Mouse (Mus musculus) frontal cortex, postnatal 10 days (tissue): ENCODE measurements around the gene Wdr93.

Source experiments
- DNase-seq, 2 experiments: peaks; one replicate each; pipeline ENCODE4 v3.0.0; 2022; ENCODE audit warnings: low spot score in 2 of 2, mixed read lengths in 1 of 2

The Wdr93 gene

DNA sequence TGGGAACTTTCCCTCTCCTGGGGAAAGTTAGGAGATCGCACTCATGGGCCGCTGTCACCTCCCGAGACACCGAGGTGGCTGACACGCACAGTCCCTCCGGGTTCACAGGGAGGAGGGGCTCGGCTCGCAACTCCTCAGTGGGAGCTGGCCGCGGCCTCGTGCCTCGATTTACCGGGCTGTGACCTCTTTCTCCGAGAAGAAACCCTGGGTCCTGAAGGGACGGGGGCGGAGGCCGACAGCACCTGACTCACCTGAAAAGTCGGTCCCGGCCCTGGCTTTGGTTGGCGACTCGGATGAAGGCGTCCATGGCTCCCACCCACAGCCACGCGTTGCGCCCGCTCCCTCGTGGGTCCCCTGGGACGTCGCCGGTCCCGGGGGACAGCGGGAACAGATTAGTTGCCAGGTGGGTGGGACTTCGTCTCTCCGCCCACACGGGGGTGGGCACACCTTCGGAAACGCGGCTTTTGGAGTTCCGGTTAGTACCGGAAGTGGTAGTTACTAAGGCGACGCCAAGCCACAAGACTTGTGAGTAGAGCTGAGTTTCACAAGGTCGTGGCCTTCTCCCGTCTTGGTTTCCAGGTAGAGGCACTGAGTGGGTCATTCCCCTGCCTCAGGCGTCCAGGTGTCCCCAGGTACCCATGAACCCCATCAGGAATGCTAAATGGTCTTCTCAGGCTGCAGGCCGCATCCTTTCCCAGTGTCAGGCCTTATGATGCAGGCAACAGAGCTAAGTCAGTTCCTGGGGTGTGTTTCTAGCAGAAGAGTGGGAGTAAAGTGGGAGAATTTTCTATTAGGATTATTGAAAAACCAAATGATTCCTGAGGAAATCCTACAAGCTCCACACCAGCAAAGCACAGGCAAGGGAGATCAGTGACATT, at the start of gene Wdr93, which contains the start of gene Pex11a:
Gene Wdr93 (plus strand): TSS at position 505 of the 878 bp plus-strand sequence.
Gene Pex11a (minus strand): TSS at position 473 of the 878 bp plus-strand sequence.
- DNase-seq: peak; percentile 70 to 71

- no peak for DNase-seq
These were observed 46.5 kb upstream of the Wdr93 start for GRCm38 (mm10) chr7:79696495-79696894.

- no peak for DNase-seq
These were observed 40.2 kb upstream of the Wdr93 start for GRCm38 (mm10) chr7:79702755-79703154.

GRCm38 (mm10) chr7:79705210-79705609, 37.8 kb upstream of the Wdr93 start:
- DNase-seq: no peak

DNA sequence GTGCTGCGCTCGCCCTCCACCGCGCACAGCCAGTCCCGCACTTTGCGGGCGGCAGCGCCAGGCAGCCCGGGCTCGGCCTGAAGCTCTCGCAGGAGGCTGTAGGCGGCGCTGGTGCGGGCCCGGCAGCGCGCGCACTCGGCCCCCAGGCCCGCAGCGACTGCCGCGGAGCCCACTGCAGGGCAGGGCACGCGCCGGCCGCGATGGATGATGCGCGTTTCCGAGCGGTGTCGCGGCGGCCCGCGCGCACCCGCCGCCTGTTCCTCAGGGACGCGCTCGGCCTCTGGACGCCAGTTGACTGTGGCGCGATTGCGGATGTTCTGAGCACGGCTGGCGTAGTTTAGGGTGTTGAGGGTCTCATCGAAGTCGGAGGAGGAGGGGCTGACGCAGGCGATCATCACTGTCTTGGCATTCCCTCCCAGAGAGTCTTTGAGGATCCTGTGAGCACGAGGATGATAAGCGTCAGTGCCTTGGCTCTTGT, 32.8 kb upstream of the Wdr93 start:
- DNase-seq: peak in 1 of 2 experiments; percentile 64

GRCm38 (mm10) chr7:79710831-79711230, 32.1 kb upstream of the Wdr93 start:
- no peak for DNase-seq

DNA sequence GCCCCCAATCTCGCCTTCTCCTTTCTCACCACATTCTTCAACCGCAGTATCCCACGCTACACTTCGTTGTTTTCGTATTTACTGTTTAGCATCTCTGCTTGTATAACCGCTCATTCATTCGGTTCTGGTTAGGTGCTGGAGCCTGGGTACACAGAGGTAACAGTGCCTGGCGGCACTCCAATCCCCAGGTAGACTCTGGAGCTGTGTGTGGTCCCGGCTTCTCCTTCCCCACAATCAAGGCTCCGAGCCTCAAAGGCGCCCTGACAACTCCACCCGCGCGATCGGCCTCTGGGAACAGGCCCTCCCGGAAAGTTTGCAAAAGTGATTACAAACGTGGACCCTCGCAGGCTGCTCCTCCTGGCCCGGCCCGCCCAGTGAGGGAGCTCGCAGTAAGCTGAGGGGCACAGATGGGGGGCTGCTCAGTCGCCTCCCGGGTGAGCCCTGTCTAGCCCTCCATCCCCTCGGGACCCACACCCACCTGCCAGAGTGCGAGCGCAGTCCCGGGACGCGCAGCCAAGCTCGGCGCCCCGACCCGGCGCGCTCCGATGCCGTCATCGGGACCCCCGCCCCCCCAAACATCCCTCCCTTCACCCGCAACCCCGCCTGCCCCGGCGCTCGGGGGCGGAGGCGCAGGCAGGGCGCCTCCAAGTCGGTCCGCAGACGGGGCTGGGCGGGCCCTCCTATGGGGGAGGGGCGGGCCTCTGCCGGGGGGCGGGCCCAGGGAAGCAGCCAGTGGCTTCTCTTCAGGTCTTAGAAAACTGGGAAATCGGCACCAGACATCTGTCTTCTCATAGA, 27.6 kb upstream of the Wdr93 start, which contains the start of gene Kif7:
Gene Kif7 (minus strand): TSS at position 534 of the 795 bp plus-strand sequence.
- peak; percentile 56 to 68 for DNase-seq

DNA sequence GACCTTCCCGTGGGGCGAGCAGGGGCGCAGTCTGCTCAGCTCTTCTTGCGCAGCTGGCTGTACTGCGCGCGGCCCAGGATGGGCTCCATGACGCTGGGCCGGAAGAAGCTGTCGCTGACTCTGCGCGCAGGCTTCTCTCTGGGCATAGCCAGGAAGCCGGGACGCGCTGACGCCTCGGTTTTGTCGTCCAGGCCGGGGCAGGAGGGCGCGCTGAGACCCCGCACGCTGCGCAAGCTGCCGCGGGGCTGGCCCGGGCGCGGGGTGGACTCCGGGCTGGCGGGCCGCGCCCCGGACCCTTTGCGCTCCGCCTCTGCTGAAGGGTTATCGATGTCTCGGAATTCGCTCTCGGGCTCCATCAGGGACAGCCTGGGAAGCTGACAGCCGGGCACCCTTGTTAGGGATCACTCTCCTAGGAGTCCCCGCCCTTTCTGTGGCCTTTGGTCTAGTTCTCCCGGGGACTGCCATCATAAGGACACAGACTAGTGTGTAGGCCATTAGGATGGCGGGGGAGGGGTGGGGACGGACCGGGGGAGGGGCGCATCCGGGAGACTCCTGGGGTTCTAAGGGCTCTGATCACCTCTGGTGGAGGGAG, 21.5 kb upstream of the Wdr93 start:
- peak in 1 of 2 experiments; percentile 53 for DNase-seq

DNA sequence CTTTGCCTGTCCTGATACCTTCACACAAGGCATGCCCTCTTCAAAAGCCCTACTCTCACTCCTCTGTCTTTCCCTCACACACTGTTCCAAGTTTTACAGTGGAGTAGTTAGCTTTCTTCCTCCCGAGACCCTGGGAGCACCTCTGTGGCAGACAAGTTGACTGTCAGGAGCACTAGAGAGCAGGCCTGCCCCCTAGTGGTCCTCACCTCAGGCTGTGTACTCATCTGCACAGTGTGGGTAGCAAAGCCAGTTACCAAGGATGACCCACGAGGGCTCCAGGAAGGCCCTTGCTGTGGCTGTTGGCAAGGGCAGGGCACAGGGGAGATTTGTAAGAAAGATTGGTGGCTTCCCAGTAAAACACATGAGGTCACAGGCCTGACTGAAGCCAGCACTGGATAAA, 15.9 kb upstream of the Wdr93 start:
- peak in 1 of 2 experiments; percentile 57 for DNase-seq

GRCm38 (mm10) chr7:79728219-79728618, 14.7 kb upstream of the Wdr93 start:
- peak in 1 of 2 experiments; percentile 55 for DNase-seq

DNA sequence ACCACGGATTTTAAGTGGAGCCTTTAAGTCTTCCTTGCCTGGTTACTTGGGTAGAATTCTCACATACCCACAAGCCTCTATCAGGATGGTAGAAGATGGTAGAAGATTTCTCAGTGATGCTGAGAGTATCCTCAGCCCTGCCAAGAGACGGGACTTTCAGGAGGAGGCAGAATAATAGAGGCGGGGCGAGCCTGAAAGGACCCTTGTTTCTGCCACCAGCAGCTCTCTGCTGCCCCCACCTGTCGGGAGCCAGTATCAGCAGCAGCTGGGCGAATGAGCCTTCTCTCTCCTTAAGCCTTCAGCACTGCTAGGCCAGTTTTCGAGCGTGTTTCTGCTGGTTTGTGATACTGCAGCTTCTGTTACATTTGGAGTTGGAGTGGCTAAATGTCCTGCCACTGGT, 13.8 kb upstream of the Wdr93 start:
- peak in 1 of 2 experiments; percentile 60 for DNase-seq

DNA sequence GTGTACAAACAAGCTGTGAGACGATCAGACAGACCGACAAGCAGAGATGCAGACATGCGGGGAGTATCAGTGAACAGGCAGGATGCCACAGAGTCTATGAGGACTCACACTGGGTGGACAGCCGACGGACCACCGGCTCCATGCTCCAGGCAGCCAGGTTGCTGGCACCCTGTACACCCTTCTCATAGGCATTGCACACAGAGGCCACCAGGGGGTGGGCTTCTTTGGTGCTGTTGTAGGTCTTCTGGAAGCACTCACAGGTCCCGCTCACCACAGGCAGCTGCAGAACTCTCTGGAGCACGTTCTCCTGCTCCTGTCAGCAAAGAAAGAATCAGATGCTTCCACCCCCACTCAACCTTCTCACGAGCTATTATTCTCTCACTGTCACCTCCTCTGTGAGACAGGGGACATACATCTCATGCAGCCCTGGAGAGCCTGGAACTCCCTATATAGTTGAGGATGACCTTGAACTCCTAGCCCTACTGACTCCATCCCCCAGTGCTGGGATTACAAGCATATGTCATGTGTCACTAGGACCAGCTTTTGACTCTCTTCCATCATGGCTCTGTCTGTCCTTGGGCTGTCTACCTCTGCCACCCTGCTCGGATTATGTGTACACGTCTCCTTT, 13.1 kb upstream of the Wdr93 start:
- DNase-seq: no peak

DNA sequence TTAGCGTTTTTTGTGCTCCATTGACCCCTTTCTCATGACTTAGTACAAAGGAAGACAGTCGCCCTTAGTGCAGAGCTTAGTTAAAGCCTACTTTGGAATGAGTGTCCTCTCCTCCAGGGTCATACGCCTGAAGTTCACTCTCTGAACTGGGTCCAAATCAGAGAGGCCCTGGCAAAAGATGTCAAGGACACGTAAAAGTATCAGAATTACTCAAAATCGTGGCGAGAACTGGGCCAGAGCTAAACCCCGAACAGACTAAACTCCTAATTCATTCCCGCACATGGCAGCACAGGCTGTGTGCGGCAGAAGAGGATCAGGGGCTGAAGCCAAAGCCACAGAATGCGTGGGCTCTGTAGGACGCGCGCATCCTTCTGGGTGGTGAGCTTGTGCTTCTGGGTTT, 11.5 kb upstream of the Wdr93 start:
- DNase-seq: no peak

- DNase-seq: no peak
These were observed 10.3 kb upstream of the Wdr93 start, which contains the start of gene Plin1 for GRCm38 (mm10) chr7:79732622-79733021. Gene Plin1, minus strand, starts transcription at chr7:79732903.

DNA sequence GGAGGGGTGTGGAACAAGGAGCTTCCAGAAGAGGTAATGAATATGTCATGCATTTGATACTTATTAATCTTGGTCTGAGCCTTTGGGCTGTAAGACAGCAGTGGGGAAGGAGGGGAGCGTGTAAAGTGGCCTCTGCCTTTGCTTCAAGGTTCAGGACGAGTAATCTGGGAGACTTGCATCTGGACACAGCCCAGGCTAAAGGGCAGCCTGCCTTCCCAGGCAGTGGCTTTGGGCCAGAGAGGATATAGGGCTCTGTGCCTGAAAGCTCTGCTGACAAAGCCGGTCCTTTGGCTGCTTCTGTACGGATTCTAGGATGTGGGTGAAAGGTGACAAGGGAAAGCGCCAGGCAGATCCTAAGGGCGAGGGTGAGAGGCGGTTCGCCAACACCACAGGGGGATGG, 8.4 kb upstream of the Wdr93 start:
- no peak for DNase-seq

GRCm38 (mm10) chr7:79736511-79736910, 6.5 kb upstream of the Wdr93 start:
- no peak for DNase-seq

- no peak for DNase-seq
These were observed 4.0 kb upstream of the Wdr93 start for GRCm38 (mm10) chr7:79738913-79739312.

DNA sequence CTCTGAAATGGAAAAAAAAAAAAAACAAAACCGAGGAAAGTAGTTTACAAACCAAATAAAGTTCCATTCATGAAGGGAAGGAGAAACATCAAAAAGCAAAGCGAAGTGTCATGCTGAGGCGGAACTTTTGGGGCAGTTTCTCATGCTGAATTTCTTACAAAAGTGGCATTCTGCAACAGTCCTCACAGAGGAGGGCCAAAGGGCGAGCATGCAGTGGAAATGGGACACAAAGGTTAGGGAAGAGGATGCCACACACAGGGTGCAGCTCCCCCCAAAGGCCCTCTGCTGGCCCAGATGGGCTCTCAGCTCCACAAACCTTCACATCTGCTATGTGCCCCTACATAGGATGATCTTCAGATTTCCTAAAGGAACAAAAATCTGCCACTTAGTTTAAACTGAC, 2.7 kb upstream of the Wdr93 start:
- no peak for DNase-seq

- no peak for DNase-seq
These were observed 695 bp upstream of the Wdr93 start for GRCm38 (mm10) chr7:79742277-79742658.

- DNase-seq: no peak
These were observed 1.1 kb downstream of the Wdr93 start for GRCm38 (mm10) chr7:79744051-79744450.

- DNase-seq: no peak
These were observed 1.6 kb downstream of the Wdr93 start for GRCm38 (mm10) chr7:79744585-79744984.
